Mouse (Mus musculus): ENCODE results near the gene Smad5. TPM values are rescaled to one million over a fixed set of nuclear protein-coding genes. Genes with fewer than 3 reads are reported as not detected.
A peak's percentile ranks its signal among the peaks of the same experiment; 100 is the strongest.

The Smad5 gene
- polyA plus RNA-seq, 1 experiment from 2014 or later, result 57.4 TPM

GRCm38 (mm10) chr13:56774304-56774703, 71.5 kb downstream of the Smad5 start:
- H3K27ac ChIP-seq (replicated peaks; ENCODE audit: low read depth, low read length), result no peak overlapping the region

DNA sequence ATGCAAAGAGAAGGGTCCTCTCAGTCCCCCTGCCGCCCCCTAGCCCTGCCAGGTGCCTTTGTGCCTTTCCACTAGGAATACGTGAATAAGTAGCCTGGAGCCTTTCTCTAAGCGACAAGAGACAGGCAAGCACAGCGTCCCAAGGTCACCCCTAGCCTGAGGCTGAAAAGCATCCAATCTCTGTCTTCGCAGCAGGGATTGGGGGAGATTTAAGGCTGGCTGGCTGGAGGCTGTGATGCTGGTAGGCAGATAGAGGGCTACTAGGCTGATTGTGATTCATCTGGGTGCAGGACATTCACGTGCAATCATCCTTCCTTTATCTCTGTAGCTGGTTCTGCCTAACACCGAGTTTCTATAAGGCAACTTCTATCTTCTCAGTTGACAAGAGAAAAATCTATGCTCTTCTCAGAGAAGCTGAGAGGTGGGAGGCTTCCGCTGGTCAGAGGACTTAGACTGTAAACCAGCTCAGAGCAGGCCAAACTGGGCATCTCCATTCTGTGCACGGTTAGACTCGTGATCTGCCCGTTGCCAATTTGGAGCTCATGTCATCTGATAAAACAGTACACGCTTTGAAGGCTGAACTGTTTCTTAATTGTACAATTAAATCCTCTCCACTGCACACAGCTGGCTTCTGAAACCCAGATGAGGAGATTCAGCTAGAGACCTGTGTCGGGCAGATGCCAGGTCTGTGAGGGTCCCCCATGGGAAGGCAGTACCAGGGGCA, 78.1 kb downstream of the Smad5 start:
- no peaks in the 10 kb centered on the region for H3K9me3 ChIP-seq (replicated peaks; ENCODE audit: control insufficient read depth, low read length)
- H3K9ac ChIP-seq (replicated peaks; ENCODE audit: low read length), result no peak overlapping the region
- no peak overlapping the region for H3K4me3 ChIP-seq (ENCODE audit: low read depth, low read length)
- ATAC-seq (replicated peaks; ENCODE audit: insufficient number of reproducible peaks, low FRiP score, low TSS enrichment, low read depth), result no peak
- no peak for DNase-seq (ENCODE audit: low spot score)
- H3K4me2 ChIP-seq (ENCODE audit: low read depth, low read length), result no peak overlapping the region
- no peaks in the 10 kb centered on the region for H3K4me1 ChIP-seq (ENCODE audit: control insufficient read depth, insufficient read depth, low read length)
- H3K27me3 ChIP-seq (ENCODE audit: control insufficient read depth, insufficient read depth, low read length), result no peaks in the 10 kb centered on the region
- H3K27ac ChIP-seq (replicated peaks; ENCODE audit: low read depth, low read length), result no peak overlapping the region
- no peaks in the 10 kb centered on the region for H3K36me3 ChIP-seq (replicated peaks; ENCODE audit: control insufficient read depth, insufficient read depth, low read depth, low read length)
- 62% methylated on average over 13 of the region's 13 CpGs for WGBS

More at GRCm38 (mm10) chr13:56774304-56774703, 71.5 kb downstream of the Smad5 start:
- no peak overlapping the region for H3K4me3 ChIP-seq (ENCODE audit: low read depth, low read length)
- ATAC-seq (replicated peaks; ENCODE audit: insufficient number of reproducible peaks, low FRiP score, low TSS enrichment, low read depth), result no peak; the same call in 1 of the 2 replicates
- H3K4me2 ChIP-seq (ENCODE audit: low read depth, low read length), result no peak overlapping the region
- no peaks in the 10 kb centered on the region for H3K27me3 ChIP-seq (ENCODE audit: control insufficient read depth, insufficient read depth, low read length)
- H3K4me1 ChIP-seq (ENCODE audit: control insufficient read depth, insufficient read depth, low read length), result no peaks in the 10 kb centered on the region
- no peaks in the 10 kb centered on the region for H3K9me3 ChIP-seq (replicated peaks; ENCODE audit: control insufficient read depth, low read length)
- H3K9ac ChIP-seq (replicated peaks; ENCODE audit: low read length), result no peak overlapping the region
- no peaks in the 10 kb centered on the region for H3K36me3 ChIP-seq (replicated peaks; ENCODE audit: control insufficient read depth, insufficient read depth, low read depth, low read length)
- DNase-seq (ENCODE audit: low spot score), result peak; percentile 34
- 50% methylated on average over 5 of the region's 5 CpGs for WGBS

GRCm38 (mm10) chr13:56781697-56782096, 78.9 kb downstream of the Smad5 start:
- WGBS, result 82% methylated on average over 3 of the region's 3 CpGs
- H3K36me3 ChIP-seq (replicated peaks; ENCODE audit: control insufficient read depth, insufficient read depth, low read depth, low read length), result no peaks in the 10 kb centered on the region
- H3K4me2 ChIP-seq (ENCODE audit: low read depth, low read length), result no peak overlapping the region
- ATAC-seq (replicated peaks; ENCODE audit: insufficient number of reproducible peaks, low FRiP score, low TSS enrichment, low read depth) (no peak), DNase-seq (ENCODE audit: low spot score) (no peak)
- H3K27ac ChIP-seq (replicated peaks; ENCODE audit: low read depth, low read length), result no peak overlapping the region
- H3K9ac ChIP-seq (replicated peaks; ENCODE audit: low read length), result no peak overlapping the region
- H3K4me1 ChIP-seq (ENCODE audit: control insufficient read depth, insufficient read depth, low read length), result no peaks in the 10 kb centered on the region
- no peaks in the 10 kb centered on the region for H3K9me3 ChIP-seq (replicated peaks; ENCODE audit: control insufficient read depth, low read length)
- no peaks in the 10 kb centered on the region for H3K27me3 ChIP-seq (ENCODE audit: control insufficient read depth, insufficient read depth, low read length)
- no peak overlapping the region for H3K4me3 ChIP-seq (ENCODE audit: low read depth, low read length)

- ATAC-seq (replicated peaks; ENCODE audit: insufficient number of reproducible peaks, low FRiP score, low TSS enrichment, low read depth), result no peak
Observed at GRCm38 (mm10) chr13:56782621-56783020, 79.8 kb downstream of the Smad5 start.

GRCm38 (mm10) chr13:56790683-56791082, 87.9 kb downstream of the Smad5 start:
- ATAC-seq (replicated peaks; ENCODE audit: insufficient number of reproducible peaks, low FRiP score, low TSS enrichment, low read depth) (no peak), DNase-seq (ENCODE audit: low spot score) (no peak)
- H3K27ac ChIP-seq (replicated peaks; ENCODE audit: low read depth, low read length), result no peak overlapping the region
- H3K27me3 ChIP-seq (ENCODE audit: control insufficient read depth, insufficient read depth, low read length), result no peaks in the 10 kb centered on the region
- no peak overlapping the region for H3K9ac ChIP-seq (replicated peaks; ENCODE audit: low read length)
- 89% methylated on average over 3 of the region's 3 CpGs for WGBS
- no peaks in the 10 kb centered on the region for H3K4me1 ChIP-seq (ENCODE audit: control insufficient read depth, insufficient read depth, low read length)
- no peak overlapping the region for H3K4me2 ChIP-seq (ENCODE audit: low read depth, low read length)
- H3K9me3 ChIP-seq (replicated peaks; ENCODE audit: control insufficient read depth, low read length), result no peaks in the 10 kb centered on the region
- H3K4me3 ChIP-seq (ENCODE audit: low read depth, low read length), result no peak overlapping the region
- H3K36me3 ChIP-seq (replicated peaks; ENCODE audit: control insufficient read depth, insufficient read depth, low read depth, low read length), result no peaks in the 10 kb centered on the region

More at GRCm38 (mm10) chr13:56782621-56783020, 79.8 kb downstream of the Smad5 start:
- no peak overlapping the region for H3K4me3 ChIP-seq (ENCODE audit: low read depth, low read length)
- H3K27ac ChIP-seq (replicated peaks; ENCODE audit: low read depth, low read length), result no peak overlapping the region
- no peaks in the 10 kb centered on the region for H3K36me3 ChIP-seq (replicated peaks; ENCODE audit: control insufficient read depth, insufficient read depth, low read depth, low read length)
- WGBS, result 77% methylated on average over 1 of the region's 1 CpGs
- no peaks in the 10 kb centered on the region for H3K27me3 ChIP-seq (ENCODE audit: control insufficient read depth, insufficient read depth, low read length)
- DNase-seq (ENCODE audit: low spot score), result no peak
- no peaks in the 10 kb centered on the region for H3K4me1 ChIP-seq (ENCODE audit: control insufficient read depth, insufficient read depth, low read length)
- no peak overlapping the region for H3K4me2 ChIP-seq (ENCODE audit: low read depth, low read length)
- H3K9ac ChIP-seq (replicated peaks; ENCODE audit: low read length), result no peak overlapping the region
- no peaks in the 10 kb centered on the region for H3K9me3 ChIP-seq (replicated peaks; ENCODE audit: control insufficient read depth, low read length)

Other genes starting within 250 kb of the Smad5 start
- gene Il9, start 220.8 kb upstream of the Smad5 start, polyA plus RNA-seq (2014; fragmentation: Nextera tagmentation; extraction: Ambion mirVana), result not detected in 2 replicates
- 2.8 and 3.7 TPM in 2 replicates for gene Fbxl21, start 180.5 kb upstream of the Smad5 start, polyA plus RNA-seq (2014; fragmentation: Nextera tagmentation; extraction: Ambion mirVana)
- not detected in 2 replicates for gene Lect2, start 154.5 kb upstream of the Smad5 start, polyA plus RNA-seq (2014; fragmentation: Nextera tagmentation; extraction: Ambion mirVana)
- gene Tgfbi, start 93.5 kb upstream of the Smad5 start, polyA plus RNA-seq (2014; fragmentation: Nextera tagmentation; extraction: Ambion mirVana), result 85.8 and 93.6 TPM in 2 replicates
- gene Gm45623, start 50.8 kb downstream of the Smad5 start, polyA plus RNA-seq (2014; fragmentation: Nextera tagmentation; extraction: Ambion mirVana), result 0.38 TPM in 1 of 2 replicates, not detected in the other
- 0.06 and 0.07 TPM in 2 replicates for gene Trpc7, start 193.0 kb downstream of the Smad5 start, polyA plus RNA-seq (2014; fragmentation: Nextera tagmentation; extraction: Ambion mirVana)